Mouse (Mus musculus) naive thymus-derived CD4-positive, alpha-beta T cell, adult 2 months (primary cell): ENCODE results near the gene Stard5.

Experiments used
- DNase-seq: peaks from one replicate; pipeline ENCODE4 v3.0.0-alpha.2; 2011; ENCODE audit warnings: low read depth

Stard5 gene

GRCm38 (mm10) chr7:83662711-83663375, 31.1 kb downstream of the Stard5 start:
- DNase-seq: no peak

DNA sequence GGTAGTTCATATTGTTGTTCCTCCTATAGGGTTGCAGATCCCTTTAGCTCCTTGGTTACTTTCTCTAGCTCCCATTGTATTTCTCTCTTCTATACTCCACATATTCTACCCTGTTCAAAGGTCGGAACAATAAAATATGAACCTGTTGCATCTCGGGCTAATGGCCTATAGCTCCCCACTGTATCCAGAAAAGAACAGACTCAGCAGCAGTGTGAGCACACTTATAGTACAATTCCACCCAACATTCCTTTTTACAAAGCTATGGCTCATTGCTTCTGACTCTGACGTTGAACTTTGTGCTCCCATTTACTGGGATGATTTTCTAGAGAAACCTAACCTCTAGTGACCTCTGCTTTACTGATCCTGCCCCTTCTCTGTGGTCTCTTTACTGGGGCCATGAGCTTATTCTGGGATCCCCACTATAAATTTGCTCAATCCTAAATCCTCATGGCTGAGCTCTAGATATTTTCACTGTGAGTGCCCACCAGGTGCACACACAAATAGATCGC, 34.4 kb downstream of the Stard5 start:
- DNase-seq: no peak

- no peak for DNase-seq
These were observed 36.3 kb downstream of the Stard5 start for GRCm38 (mm10) chr7:83667936-83668645.

GRCm38 (mm10) chr7:83668724-83669123, 37.0 kb downstream of the Stard5 start:
- peak; percentile 29 for DNase-seq

DNA sequence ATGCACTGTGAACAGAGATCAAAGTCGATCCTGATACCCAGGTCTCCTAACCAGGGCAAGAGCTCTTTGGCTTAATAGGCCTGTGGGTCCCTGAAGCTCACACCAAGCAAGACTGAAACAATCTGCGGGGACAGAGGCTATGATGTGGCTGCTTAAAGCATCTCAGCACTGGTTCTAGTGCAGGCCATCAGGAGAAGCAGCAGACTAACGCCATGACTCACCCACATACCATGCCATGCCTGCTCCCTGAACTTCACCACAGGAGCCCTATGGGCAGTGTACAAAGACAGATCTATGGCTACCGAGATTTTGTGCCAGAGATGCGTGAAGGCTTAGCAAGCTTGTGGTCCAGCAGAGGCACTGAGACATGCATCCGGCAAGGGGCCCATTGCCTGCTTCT, 39.8 kb downstream of the Stard5 start:
- no peak for DNase-seq

GRCm38 (mm10) chr7:83675545-83676254, 43.9 kb downstream of the Stard5 start:
- DNase-seq: peak; percentile 72

DNA sequence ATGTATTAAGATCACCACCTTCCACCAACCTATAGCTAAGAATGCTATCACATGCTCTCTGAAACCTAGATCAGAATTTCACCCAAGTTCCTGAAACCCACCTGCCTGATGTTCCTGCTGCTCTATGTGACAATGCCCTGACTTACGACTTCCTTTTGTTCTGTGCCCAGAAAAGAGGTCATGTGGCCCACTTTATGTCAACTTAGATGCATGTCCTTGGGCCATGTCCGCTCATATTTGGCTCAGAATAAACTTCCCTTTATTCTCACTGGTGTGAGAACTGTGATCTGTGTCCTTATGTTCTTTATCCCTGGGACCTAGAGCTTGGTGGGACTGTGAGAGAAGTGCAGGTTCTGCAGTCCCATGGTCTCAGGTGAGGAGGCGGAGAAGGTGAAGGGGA, 45.5 kb downstream of the Stard5 start:
- DNase-seq: no peak

DNA sequence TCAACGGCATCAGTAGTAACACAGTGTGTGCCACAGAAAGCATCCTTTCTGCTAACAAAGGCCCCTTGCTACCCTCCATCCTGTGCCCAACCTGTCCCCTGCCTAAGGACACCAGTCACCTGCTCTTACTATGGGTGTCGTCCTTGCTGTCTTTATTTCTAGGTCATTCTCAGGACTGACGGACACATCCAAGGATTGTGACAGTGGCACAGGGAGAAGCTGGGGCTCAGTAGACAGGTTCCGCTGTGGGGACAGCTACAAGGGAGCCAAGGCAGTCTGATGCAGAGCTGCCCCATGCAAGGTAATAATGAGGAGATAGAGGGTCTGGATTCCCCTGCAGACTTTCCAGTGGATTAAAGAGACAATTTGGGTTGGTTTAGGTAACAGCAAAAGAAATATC, 46.7 kb downstream of the Stard5 start:
- no peak for DNase-seq

GRCm38 (mm10) chr7:83682640-83683274, 51.0 kb downstream of the Stard5 start:
- no peak for DNase-seq

GRCm38 (mm10) chr7:83695449-83696212, 63.9 kb downstream of the Stard5 start:
- DNase-seq: peak; percentile 63

DNA sequence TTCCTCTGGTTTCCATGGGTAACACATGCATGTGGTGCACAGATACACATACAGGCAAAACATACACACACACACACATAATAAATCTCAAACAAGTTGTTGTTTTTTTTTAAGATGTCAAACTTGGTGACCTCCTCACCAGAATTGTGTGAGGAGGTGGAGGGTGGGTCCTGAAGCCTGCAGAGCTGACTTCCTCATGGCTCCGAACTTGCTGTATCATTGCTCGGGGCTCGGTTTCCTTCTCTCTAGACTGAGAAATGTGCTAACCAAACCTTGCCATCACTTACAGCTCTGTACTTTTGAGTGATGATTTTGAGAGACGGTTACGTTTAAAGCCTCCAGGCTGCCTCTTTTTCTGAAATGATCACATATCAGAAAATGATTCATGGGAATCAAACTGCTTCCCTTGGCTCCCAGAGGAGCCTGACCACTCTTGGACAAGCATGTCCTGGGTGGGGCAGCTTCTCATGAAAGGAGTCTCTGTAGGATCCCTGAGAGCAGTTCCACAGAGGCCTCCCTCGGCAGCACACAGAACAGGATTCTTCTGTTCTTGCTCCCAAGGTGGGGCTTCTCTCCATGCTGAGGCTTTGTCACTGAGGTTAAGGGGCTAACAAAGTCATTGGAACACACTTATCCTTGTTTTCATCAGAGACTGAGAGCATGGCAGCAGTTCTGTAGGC, 67.4 kb downstream of the Stard5 start:
- no peak for DNase-seq
